Mouse (Mus musculus) liver, adult 2 months (tissue): ENCODE results near the gene Maats1.

Experiments
- CTCF ChIP-seq: fragments of 200-500 bp; IDR thresholded peaks from 2 replicates; pipeline ENCODE4 v1.5.1; 2011; ENCODE audit warnings: low read depth, low read length, control low read depth
- POLR2A ChIP-seq: fragments of 200-500 bp; IDR thresholded peaks from 2 replicates; pipeline ENCODE4 v1.6.1; 2011; ENCODE audit warnings: low read length, control low read depth; ENCODE audit not compliant: insufficient read depth; ENCODE audit errors: extremely low read depth

- TF ChIP-seq POLR2A (no peak), CTCF (no peak)
These were observed 6.3 kb upstream of the Maats1 start for GRCm38 (mm10) chr16:38348217-38348761.
